Mouse (Mus musculus): ENCODE measurements around the gene Atp1b1. TPM values are rescaled to one million over a fixed set of nuclear protein-coding genes. Genes with fewer than 3 reads are reported as not detected.
A peak's percentile ranks its signal among the peaks of the same experiment; 100 is the strongest.

Atp1b1 gene
- total RNA-seq, 2 experiments from 2014 or later: 722 to 767 TPM

DNA sequence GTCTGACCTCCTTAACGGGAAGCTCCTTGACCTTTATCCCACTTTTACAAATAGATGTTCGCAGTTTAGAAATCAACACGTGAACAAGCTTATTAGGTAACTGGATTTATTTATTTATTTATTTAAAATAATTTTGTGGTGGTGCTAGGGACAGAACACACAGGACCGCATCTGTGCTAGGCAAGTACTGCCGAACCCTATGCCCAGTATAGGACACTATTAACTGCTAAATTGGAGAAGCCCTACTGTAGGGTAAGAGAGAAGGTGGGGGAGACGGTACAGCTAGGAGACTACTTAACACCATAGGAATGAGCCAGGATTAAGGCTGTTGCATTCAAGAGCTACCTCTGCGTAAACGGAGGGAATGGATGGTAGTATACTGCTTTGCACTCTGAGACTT is 10.2 kb upstream of the Atp1b1 start:
- DNase-seq: no peak
- intact Hi-C loops (cut with DNase I): no loop called here

DNA sequence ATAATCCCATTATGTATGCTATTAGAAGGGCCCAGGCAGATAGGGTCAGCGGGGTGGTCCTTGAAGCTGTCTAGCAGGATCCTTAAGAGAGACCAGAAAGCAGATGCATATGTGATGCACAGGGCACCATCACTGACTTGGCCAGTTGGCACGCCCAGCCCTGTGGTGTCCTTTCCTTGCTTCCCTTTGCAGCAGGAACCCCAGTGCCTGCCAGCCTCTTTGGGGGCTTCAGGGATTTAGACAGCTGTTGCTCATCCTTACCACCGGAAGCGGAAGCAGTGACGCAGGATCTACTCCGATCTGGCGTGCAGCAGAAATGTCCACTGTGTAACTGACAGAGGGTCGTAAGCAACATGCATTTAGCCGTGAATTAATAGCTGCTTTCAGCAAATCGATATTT is 9.3 kb upstream of the Atp1b1 start:
- intact Hi-C loops (cut with DNase I): no loop called here
- no peak for DNase-seq

DNA sequence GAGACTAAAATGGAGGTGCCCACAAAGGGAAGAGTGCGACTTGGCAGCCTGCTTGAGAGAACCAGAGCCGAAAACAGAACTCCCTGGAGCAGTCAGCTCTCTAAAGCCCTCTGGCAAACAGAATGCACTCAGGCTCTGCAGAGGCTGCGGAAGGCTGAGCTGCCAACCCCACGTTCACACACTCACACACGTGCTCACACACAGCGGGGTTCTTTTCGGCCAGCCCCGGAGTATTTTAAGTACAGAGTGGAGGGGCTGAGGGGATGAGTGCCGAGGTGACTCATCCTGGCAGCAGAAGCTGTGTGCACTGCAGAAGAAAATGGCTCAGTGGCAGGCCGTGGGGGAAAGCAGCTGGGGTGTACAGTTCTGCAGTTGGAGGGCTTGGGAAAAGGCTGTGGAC is 3.6 kb upstream of the Atp1b1 start:
- intact Hi-C loops (cut with DNase I): no loop called here
- DNase-seq: peak; percentile 63

DNA sequence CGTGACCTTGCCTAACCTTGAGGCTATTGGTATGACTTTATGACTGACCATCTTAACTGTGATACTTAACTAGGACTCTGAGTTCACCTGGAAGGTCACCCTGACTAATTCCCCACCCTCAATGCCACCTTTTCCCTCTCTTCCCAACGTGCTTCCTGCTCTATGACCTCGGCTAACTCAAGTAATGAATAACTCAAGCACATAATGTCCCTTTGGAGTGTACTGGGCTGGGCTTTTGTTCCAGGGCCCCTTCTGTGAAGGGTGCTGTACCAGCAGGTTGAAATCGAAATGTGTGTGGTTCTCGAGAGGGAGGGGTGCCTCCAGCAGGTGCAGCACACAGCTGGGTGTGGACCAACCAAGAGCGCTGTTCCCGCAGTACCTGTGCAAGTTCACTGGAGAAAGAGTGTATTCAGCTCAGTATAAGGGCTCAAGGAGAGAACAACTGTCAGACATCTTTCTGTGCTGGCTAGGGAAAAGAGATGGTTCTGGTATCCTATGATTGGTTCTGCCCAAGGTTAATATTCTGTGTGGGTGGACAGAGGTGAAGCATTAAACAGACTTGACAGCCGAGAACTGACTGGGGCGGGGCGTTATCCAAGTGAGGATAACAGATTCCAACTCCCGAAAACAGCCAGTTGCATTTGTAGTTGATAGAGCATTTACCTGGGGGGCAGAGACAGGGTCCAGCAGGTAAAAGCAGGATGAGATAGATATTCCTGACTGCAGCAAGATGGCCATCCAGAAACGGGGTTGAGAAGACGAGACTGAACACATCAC is 3.0 kb upstream of the Atp1b1 start:
- intact Hi-C loops (cut with DNase I): no loop called here
- no peak for DNase-seq

DNA sequence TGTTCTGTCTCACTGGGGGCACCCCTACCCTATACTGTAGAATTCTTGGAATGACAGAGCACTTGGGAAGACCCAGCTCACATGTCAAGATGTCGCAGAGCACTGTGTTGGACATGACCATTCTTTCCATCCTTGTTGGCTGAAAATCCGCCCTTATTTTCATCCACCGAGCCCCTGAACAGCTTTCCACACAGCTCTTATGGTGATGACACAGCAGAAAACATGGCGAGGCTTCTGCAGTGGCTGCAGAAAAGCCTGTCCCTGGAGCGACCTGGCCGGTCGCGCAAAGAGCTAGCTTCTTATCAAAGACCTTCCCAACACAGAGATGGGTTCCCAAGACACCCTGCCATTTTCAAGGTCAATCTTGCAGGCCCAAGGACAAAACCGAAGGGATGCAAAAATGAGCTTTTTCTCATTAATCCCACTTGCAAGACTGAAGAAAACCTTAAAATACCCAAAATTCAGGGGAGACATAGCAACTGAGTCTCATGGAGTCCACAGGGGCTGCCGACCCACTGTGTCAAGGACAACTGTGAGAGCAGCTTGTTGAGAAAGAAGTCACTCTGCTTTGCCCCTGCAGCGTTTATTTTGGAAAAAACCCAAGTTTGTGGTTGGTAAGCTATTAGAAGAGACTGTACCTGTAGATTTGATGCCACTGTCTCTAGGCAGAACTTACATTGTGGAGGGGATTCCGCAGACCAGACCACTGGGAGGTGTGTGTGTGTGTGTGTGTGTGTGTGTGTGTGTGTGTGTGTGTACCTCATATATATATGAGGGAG is 1.2 kb upstream of the Atp1b1 start:
- no peak for DNase-seq
- intact Hi-C loops (cut with DNase I): loop anchor here (5.0 to 10.0 kb wide), 6 partner anchors 128 to 663 kb away; no protein-coding TSS in a partner anchor

DNA sequence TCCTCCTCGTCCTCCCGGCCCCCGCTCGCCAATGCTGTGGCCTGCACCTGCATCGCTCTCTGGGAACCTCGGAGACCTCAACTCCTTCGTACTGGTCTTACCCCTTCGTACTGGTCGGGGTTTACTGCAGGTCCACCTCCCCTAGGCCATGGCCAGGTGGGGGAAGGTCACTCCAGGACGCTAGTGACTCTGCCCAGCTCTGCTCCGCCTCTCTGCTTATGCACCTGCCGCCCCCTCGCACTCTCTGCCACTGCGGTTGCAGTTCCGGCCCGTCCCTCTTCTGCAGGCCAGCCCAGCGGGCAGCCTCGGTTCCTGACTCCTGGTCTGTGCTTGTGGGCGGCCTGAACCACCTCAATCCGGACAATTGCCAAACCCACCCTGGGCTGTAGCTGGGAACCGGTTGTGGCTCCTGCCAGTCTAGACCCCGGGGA is 481 bp upstream of the Atp1b1 start:
- intact Hi-C loops (cut with DNase I): loop anchor here (5.0 to 10.0 kb wide), 6 partner anchors 129 to 664 kb away; no protein-coding TSS in a partner anchor

DNA sequence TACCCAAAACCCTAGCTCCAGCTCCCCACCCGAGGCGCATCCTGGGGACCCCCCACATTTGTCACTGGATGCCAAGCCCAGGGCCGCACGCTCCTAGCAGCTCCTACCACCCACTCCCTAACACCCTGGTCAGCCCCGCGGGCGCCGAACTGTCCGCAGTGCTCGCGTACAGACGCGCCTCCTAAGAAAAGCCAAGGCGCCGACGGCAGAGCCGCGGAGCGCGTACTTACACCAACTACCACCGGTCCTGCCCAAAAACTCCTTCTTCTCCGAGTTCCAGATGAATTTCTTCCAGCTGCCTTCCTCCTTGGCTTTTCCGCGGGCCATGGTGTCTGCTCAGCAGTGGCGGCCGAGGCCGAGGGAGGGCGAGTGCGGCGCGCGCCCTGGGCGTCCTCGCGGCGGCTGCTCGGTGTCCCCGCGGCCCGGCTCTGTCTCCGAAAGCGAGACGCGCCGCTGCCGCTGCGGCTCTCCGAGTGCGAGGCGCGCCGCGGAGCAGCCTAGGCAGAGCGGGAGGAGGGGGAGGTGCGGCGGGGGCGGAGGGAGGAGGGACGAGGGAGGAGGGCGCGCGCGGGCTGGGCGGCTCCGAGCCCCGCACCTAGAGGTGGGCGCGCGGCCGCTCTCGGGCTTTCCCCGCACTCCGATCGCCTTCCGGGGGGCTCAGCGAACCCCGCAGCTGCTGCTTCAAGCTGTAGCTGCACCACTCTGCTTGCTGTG is 467 bp downstream of the Atp1b1 start:
- peak; percentile 73 for DNase-seq
- intact Hi-C loops (cut with DNase I): loop anchor here (5.0 to 10.0 kb wide), 6 partner anchors 130 to 665 kb away; no protein-coding TSS in a partner anchor

More for the DNA sequence above, 481 bp upstream of the Atp1b1 start:
- DNase-seq: no peak

DNA sequence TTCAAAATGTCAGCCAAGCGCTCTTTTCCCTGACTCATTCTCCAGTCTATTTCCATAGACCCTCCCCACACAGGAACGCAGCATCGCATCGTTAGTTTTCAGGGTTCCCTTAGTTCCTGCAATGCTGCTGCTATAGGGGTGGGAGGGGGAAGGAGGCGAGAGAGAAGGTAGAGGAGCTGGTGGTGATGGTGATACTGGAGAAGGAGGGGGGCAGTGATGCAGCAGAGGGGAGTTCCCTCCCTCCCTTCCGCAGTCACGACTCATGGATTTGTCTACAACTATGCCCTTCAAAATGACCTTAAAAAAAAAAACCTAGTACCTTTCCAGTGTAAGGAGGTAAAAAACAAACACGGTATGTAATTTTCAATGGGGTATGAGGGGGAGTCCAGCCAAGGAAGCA is 1.4 kb downstream of the Atp1b1 start:
- intact Hi-C loops (cut with DNase I): loop anchor here (5.0 to 10.0 kb wide), 6 partner anchors 131 to 666 kb away; no protein-coding TSS in a partner anchor
- no peak for DNase-seq

DNA sequence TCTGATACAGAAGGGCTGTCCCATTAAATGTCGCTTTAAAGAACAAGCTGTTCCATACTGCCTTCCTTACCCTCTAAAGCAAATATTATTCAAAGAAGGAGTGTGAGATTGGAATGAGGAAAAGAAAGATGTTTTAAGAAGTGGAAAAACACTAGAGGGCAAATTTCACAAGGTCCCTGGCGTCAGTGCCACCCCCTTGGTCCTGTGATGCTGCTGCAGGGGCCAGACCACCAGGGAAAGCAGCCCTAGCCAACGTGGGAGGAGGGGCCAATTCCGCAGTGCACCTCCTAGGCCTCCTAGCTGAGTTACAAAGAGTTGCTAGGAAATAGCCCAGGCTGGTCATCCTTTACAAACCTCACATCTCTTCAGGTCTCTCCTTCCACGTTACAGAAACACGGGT is 2.1 kb downstream of the Atp1b1 start:
- peak; percentile 28 for DNase-seq
- intact Hi-C loops (cut with DNase I): loop anchor here (5.0 to 10.0 kb wide), 6 partner anchors 131 to 666 kb away; no protein-coding TSS in a partner anchor

DNA sequence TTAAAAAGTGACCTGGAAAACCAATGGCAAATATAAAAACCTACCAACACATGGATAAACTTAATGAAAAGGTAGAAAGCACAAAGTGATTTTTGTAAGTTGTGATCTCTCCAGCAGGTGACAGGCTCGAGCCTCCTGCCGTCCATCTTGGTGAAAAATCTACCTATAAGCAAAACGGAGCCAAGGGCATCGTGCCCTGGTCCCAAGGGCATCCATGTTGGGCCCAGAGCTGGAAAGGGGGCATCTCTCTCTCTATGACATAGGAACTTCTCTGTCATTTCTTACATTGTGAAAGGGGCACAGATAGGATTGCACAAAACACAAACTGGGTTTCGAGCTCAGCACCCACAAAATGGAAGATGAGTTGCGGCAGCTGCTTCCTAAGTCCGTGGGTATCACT is 2.5 kb downstream of the Atp1b1 start:
- DNase-seq: peak; percentile 30
- intact Hi-C loops (cut with DNase I): loop anchor here (5.0 to 10.0 kb wide), 6 partner anchors 132 to 667 kb away; no protein-coding TSS in a partner anchor

DNA sequence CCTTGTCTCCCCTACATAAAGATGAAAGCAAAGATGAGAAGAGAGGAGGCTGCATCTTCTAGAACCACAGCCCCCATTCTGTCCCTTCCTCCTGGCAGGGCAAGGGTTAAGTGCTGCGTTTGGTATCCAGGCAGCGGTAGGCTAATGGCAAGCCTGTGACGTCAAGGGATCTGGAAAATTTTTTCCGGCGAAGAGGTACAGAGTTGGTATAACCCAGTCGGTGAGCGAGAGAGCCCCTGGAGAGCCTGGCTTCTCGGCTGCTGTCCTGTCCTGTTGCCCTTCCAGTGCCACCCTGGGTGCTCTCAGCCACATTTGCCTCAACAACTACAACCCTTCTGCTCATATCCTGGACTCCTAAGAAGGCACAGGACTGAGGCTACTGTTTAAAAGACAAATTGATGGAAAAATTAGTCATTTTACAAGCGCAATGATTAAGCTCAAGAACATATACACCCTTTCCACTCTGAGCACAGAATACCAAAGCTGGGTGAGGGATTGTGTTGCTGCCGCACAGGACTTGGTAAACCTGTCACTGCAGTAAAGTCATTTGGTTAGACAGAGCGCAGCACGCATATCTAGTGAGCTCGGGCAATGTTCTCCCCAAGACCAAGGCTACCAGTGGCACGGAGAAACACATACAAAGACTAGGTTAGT is 3.3 kb downstream of the Atp1b1 start:
- DNase-seq: peak; percentile 25
- intact Hi-C loops (cut with DNase I): loop anchor here (5.0 to 10.0 kb wide), 6 partner anchors 132 to 667 kb away; no protein-coding TSS in a partner anchor

DNA sequence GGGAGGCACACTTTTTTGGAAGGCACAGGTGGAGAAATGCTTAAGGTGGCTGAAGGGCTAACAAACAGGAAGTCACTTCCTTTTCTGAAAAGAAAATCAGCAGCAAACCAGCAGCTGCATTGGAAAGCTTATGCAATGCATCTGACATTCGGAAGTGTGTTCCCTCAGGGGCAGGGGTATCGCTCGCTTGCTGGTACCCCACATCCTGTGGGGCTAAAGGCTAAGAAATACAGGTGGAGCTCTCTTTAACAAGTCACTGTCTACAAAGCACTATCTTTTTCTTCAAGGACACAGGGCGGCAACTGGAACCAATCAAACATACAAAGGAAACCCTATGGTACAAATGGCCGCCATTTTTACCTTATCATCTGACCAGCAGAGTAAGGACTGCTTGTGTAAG is 4.4 kb downstream of the Atp1b1 start:
- no peak for DNase-seq
- intact Hi-C loops (cut with DNase I): loop anchor here (10.0 kb wide), 2 partner anchors 311 to 581 kb away; no protein-coding TSS in a partner anchor

DNA sequence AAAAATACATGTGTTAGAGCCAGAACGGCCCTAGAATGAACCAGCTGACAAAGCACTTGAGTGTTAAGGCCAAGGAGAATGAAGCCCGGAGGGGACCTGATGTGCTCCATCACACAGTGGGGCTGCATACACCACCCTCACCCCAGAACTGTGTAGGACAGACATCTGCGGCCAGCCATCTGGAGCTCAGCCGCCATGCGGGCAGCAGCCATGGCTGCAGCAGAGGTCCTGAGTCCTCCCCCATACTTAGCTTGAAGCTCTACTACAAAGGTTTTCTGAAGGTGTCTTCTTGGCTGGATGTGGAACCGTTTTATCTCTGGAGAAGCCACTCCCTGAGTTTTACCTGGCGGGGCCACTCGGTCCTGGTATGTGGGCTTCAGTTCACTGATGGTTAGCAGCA is 5.0 kb downstream of the Atp1b1 start:
- intact Hi-C loops (cut with DNase I): loop anchor here (10.0 kb wide), 2 partner anchors 312 to 582 kb away; no protein-coding TSS in a partner anchor

DNA sequence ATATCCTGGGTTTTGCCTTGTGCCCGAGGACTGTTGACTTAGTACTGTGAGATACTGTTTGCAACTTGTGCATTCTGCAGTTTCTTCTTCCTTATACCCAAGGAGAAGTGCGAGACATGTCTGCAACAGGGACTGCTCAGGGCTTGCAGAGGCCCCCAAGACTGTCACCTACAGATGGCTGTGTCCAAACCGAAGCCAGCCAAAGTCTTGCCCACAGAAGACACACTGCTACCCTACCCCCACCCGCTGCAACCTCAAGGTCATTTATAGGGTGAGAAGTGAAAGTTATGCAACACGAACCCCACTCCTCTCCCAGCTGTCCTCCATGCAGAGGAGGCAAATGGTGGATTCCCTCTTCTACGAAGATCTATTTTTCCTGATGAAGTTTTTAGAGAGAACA is 5.6 kb downstream of the Atp1b1 start:
- no peak for DNase-seq
- intact Hi-C loops (cut with DNase I): loop anchor here (10.0 kb wide), 2 partner anchors 312 to 582 kb away; no protein-coding TSS in a partner anchor

More for the DNA sequence above, 5.0 kb downstream of the Atp1b1 start:
- no peak for DNase-seq

DNA sequence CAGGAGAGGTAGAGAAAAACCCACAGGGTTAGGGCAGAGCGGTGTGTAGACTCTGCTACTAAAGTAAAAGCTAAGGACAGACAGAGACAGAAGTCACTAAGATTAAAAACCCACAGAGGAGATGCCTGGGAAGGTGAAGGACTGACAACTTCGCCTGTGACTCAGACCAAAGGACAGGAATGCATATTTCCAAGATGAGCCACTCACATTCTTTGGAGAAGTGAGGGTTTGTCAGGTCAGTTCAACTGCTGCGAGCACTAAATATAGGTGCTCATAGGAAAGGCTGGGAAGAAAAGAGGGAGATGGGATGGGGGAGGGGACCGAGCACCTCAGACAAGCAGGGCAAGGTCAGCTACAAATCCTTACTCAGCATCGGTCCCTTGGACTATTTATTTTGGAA is 6.8 kb downstream of the Atp1b1 start:
- no peak for DNase-seq
- intact Hi-C loops (cut with DNase I): loop anchor here (10.0 kb wide), 2 partner anchors 313 to 583 kb away; no protein-coding TSS in a partner anchor

DNA sequence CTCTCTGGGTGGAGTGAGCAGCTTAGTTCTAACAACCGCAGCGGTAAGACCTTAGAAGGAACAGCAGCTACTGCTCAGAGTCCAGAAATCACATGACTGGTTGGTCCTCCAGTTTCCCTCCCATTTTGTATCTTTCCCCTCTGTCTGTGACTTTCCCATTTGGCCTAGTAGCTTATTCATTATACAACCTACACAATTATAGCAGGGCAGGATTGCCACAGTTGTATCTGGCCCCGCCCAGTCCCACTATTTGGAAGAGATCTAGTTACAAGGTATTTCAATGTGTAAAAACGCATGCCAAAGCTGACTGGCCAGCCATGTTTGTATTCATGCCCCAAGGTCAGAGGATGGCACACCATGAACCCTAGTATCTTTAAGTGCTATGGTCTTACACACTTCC is 7.5 kb downstream of the Atp1b1 start:
- intact Hi-C loops (cut with DNase I): loop anchor here (10.0 kb wide), 2 partner anchors 314 to 584 kb away; no protein-coding TSS in a partner anchor
- DNase-seq: no peak

DNA sequence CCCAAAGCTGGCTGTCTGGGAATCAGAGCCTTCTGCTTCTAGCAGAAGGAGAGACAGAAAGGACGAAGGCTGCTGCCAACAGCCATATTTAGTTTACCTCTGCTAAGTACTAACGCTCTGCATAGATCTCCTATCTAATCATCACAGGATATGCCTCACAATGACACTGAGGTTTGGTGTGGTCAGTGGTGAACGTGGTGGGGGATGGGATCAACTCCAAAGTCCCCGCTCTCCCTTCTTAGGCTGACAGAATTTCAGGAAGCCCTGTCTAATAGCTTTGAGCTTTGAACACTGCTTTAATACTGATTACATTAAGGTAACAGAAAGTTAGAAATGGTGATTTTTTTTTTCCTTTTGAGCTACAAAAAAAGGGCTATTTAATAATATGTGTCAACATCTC is 7.9 kb downstream of the Atp1b1 start:
- intact Hi-C loops (cut with DNase I): loop anchor here (10.0 kb wide), 2 partner anchors 315 to 585 kb away; no protein-coding TSS in a partner anchor
- no peak for DNase-seq

DNA sequence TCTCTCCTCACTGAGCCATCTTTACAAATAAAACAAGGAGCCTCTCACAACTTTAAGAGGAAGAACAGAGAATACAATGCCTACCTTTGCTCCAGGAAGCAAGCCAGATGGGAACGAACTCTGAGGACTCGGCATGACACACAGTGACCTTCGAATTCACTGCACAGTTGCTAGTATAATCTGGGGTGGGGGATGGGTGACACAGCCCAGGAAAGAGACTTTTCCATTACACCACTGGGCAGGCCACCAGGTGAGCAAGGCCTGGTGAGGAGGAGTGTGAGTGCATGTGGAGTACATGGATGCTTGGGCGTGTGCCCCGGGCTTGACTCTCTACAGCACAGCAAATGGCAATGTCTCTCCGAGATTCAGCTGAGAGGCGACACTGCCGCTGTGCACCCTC is 8.5 kb downstream of the Atp1b1 start:
- intact Hi-C loops (cut with DNase I): loop anchor here (10.0 kb wide), 2 partner anchors 315 to 585 kb away; no protein-coding TSS in a partner anchor
- DNase-seq: no peak

DNA sequence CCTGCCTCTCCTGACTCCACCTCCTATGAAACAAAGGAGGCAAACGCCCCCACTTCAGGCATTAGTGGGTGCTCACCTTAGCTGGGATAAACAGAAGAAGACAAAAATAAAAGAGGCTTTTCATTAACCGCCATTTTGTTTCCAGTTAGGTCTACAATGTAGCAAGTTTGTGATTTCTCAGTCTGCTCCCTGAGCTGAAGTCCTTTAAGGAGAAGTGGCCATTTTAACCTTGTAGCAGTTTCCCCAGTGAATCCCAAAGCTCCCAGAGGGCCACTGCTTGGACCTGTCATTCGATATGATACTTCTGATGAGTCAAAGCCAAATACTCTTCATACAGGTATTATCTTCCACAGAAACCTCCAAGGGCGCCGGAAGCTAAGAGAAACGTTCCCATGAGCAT is 10.6 kb downstream of the Atp1b1 start:
- intact Hi-C loops (cut with DNase I): no loop called here
- no peak for DNase-seq

DNA sequence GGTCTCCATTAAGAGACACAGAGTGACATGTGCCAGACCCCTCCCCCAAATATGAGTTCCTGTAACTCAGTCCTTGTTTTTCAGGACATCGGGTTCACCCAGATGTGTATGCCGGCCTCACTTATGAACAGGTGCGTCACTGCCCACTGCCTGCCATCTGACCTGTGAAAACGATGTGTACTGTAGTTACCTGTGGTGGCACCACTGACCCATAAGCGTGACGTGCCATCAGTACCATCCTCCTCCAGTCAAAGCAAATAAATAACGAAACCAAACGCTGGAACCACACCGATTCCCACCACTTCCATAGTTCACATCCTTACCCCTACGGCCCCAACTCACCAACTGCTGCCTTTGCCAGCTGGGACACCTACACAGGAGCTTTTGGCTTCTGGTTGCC is 11.6 kb downstream of the Atp1b1 start:
- intact Hi-C loops (cut with DNase I): no loop called here
- no peak for DNase-seq

All from left cerebral cortex, postnatal 4 days (tissue).